Mouse (Mus musculus) adrenal gland, postnatal 25 days (tissue): ENCODE data around the gene Heatr5b. TPM values are rescaled to one million over a fixed set of nuclear protein-coding genes. Genes with fewer than 3 reads are reported as not detected.

ENCODE experiments used
- DNase-seq: peaks from one replicate; pipeline ENCODE4 v3.0.0; 2021; ENCODE audit warnings: mixed read lengths
- total RNA-seq: library from RNA; stranded (reverse); gene quantifications from 2 replicates; pipeline ENCODE4 v1.2.3, GENCODE M21; 2021

Heatr5b gene
- total RNA-seq, 1 experiment from 2014 or later: 38.5 TPM

DNA sequence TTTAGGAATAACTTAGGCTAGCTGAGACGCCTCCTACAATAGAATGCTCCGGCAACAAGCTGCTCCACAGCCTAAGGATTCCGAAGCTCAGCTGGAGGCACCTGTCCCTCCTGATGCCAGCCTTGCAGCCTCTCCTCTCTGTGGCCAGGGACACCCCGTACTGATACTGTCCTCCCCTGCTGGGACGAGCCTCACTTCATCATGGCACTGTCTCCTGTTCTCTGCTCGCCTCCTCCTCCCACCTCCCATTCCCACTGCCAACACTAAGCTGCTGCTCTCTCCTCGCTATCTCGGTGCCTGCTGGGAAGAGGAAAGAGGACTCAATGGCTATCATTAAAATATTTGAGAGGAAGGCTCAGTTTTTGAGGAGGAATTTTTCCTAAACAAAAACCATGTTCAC is 67.6 kb downstream of the Heatr5b start:
- DNase-seq: no peak

DNA sequence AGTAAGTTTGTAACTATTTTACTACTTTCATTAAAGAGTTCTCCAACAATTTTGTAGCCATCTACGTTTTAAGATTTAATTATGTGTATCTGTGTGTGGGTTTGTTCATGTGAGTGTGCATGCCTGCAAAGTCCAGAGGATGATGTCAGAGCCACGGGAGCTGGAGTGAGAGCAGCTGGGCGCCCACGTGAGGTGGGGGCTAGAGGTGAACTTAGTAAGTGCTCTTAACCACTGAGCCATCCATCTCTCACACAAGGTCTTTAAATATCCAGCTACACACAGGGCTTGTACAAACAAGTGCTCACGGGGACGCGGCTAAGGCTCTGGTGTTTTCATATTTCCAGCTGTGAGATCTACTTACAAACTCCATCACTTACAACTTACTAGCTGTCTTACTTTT is 69.1 kb downstream of the Heatr5b start:
- DNase-seq: no peak

DNA sequence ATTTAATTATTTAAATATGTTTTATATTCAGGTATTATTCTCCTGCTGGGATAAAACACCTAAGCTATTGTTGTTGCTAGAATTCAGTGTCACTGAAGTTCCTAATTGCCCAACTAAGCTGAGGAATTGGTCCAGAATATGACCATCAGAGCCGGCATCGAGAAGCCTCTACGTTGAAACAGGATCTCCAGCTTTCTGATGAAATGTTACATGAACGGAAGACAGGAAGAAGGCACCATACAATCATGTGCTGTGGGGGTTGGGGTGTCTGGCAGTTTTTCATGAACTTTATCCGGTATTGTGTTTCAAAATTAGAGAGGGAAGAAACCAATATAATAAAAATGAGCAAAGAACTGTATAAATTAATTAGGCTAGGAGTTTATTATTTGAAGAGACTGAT is 71.9 kb downstream of the Heatr5b start:
- DNase-seq: no peak

DNA sequence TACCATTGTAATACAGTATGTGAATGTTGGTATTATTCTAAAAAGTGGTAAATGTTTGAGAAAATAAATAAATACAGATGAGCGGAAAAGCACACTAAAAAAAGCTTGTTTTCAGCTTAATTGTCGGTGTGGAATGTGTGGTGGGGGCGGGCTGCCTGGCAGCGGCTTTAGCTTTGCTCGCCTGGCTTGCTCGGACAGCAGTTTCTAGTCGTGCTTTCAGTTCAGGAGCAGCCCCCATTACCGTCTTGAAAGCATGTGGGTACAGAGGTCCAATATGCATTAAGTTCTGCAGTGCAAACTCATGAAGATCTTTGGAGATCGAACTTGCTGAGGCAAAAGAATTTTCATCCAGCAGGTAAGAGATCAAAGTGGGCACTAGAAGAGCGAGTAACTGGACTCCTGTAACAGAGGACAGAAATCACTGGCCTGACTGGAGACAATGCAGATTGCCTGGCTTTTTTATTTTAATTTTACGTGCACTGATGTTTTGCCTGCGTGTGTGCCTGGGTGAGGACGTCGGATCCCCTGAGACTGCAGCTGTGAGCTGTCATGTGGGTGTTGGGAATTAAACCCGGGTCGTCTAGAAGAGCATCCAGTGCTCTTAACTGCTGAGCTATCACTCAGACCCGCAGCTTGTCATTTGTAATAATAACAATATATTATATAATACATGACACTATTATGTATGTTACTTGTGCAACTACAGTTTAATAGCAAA is 82.1 kb downstream of the Heatr5b start:
- no peak for DNase-seq

DNA sequence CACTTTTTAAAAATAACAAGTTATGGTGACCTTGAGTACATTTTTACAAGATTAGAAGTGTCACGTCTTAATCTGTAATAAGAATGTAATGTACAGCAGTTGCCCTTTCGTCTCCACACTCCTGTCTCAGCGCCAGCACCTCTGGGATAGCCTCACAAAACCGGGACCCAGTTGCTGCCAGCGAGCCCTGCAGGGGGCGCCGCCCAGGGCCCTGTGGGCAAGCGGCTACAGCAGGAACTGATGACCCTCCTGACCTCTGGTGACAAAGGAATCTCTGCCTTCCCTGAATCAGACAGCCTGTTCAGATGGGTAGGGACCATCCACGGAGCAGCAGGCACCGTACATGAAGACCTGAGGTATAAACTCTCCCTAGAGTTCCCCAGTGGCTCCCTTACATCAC is 83.1 kb downstream of the Heatr5b start:
- DNase-seq: no peak

DNA sequence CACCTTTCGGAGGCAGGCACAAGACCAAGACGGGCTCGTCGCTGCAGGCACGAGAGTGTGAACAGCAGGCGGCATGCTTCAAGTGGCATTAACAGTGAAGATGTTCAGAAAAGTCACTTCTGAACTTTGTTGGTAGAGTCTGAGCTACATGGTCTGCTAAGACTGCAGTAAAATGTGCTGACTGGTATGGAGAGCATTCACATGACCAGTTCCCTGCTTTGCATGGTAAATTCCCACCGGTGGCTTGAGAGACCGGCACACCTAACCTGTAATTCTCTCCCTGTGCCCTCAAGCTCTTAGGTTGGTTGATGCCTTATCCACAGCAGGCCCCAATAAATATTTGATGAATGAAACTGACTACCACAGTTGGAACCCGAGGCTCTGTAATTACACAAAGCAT is 86.7 kb downstream of the Heatr5b start:
- no peak for DNase-seq

DNA sequence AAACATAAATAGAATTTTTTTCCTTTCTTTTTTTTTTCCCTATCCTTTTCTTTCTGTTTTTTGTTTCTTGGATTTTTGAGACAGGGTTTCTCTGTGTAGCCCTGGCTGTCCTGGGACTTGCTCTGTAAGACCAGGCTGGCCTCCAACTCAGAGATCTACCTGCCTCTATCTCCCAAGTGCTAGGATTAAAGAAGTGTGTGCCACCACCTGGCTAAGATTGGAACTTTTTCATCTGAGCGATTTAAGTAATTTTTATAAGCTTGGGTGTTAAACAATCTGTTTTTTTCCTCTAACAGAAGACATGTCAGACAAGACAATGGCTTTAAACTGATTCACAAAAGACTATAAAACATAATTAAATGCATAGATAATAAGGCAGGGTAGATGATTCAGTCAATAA is 96.7 kb downstream of the Heatr5b start:
- no peak for DNase-seq

DNA sequence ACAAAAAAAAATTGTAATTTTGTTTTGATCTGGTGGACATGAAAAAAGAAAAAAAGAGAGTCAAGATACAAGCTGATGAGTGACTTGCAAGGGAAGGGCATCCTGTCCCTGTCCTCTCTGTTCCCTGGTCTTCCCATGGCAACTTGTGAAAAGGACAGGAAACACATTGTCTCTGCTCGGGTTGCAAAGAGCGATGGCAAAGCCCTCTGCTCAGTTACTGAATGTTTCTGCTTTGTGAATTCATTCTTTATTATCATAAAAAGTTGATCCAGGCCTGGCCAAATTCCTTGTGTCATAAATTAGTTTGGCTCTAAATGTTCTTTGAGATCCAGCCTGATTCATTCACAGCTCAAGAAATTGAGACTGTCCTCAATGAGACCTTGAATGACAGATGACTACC is 97.4 kb downstream of the Heatr5b start:
- no peak for DNase-seq

DNA sequence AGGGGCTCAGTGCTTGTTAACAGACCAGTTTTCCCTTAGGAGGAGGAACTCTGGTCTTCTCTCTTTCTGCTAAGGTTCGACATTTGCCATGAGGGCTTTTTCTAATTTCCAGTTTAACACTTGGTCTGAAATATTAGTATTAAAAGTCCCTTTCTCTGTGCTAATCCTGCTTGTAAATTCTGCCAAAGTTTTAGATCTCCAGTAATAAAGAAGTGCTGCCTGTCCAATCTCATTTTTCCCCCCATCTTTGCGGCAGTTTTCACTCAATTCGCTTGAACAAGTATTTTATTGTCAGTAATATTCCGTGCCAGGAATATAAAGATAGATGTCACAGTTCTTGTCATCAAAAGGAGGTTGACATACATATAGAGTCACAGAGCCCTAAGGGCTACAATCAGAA is 98.1 kb downstream of the Heatr5b start, which contains the start of gene Strn:
Gene Strn (minus strand): TSS at position 101 of the 400 bp plus-strand sequence.
- no peak for DNase-seq

DNA sequence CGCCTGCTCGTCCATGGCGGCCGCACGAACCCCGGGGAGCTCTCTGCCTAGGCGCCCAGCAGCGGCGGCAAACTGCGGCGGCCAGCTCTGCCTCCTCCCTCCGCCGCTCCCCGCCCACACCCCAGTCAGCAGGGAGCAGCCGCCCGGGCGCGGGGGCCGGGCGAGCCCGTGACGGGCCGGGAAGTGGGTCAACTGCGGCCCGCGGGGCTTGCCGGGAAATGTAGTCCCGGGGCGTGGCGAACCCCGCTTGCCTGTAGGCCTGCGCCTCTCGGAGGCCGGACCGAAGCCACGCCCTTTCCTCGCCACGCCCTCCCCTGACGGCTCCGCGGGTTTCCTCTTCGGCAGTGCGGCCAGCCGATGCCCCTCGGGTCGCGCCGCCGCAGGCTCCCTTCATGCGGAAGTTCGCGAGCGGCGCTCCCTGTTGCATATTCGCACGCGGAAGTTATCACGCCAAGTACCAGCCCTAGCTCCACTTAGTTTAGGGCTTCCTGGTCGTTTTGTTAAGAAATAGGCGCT is 98.6 kb downstream of the Heatr5b start:
- peak; percentile 99 for DNase-seq

DNA sequence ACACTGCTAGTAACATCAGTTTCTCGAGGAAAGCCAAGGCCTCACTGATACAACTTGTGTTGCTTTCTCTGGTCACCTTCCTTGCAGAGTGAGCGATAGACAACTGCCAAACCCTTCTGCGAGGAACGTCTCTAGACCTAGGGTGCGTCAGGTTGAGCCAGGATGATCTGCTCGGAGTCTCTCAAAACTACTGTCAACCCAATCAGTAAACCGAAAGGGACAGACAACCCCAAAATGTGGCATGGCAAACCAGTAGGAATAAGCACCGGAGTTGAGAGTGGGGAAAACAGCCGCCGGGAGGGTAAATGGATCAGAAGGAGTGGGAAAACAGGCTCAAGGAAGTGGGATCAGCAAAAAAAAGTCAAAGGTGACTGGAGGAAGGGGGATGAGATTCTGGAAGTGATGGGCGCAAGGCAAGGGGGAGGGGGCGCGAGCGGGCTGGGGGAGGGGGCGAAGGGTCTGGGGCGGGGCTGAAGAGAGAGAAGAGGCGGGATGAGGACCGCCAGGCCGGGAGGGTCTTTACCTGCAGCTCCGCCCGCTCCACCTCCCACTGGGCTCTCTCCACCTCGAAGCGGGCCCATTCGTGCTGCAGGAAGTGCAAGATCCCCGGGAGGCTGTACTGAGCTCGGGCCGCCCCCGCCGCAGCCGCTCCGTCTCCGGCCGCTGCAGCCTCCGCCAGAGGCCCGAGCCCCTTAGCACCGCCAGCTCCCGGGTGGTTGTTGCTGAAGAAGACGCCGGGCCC is 99.3 kb downstream of the Heatr5b start:
- peak; percentile 6 for DNase-seq

DNA sequence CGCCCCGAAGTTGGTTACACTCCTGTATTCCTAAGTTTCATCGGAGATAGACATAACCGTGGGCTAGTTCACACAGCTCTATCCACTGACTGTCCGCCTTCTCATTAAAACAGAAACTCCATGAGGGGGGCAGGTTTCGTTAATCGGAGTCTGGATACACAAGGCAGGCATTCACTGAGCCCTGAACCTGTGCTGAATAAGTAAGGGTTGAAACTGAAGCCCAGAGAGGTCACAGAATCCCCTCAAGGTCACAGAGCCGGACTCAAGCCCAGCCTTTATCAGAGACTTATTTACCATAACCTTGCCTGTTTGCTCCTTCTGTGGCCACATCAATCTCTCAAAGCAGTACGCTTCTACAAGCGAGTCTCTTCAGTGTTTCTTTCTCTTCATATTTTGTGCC is 100.4 kb downstream of the Heatr5b start:
- DNase-seq: no peak

DNA sequence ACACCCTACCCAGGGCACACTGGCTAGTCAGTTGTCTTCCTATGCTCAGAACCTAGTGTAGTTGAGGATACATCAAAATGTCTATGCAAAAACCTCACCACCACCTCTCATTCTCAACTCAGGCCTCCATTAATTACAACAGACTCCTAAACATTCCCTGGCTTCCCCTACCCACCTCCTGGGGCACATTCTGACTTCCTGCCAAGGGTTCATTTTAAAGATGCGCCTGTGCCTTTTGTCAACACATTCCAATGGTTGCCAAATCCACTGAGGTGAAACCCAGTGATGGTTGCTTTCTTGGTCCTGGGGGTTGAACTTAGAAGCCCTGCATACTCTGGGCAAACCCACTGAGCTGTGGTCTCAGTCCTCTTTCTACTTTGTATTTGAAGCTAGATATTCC is 103.1 kb downstream of the Heatr5b start:
- DNase-seq: no peak

DNA sequence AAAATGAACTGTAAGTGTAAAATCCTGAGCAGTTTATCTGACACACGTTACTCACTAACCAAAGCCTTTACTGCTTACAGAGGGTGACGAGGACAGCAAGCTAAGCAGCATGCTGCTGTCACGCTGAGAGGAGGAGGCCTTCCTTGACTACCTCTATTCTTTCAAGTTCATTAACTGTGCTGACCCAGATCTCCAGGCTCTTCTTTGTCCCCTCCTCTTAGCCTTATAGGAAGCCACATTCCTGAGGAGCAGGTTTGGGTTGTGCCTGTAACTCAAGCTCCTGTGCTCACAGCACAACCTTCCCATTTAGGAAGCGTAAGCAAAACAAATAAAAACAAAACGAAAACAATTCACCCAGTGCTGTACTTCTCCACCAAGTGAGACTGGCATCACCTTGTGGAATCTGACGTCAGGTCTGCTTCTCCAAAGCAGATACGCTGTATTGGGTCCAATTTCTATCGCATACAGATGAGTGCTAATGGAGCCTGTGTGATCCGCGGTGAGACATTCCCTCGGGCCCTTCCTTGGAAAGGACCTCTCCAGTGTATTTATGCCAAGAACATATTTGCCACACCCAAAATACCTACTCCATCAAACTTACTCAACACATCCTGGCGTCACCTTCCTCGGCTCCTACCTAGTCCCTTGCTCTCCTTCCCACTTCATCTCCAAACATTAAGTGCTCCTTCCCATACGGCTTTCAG is 108.3 kb downstream of the Heatr5b start:
- DNase-seq: no peak

DNA sequence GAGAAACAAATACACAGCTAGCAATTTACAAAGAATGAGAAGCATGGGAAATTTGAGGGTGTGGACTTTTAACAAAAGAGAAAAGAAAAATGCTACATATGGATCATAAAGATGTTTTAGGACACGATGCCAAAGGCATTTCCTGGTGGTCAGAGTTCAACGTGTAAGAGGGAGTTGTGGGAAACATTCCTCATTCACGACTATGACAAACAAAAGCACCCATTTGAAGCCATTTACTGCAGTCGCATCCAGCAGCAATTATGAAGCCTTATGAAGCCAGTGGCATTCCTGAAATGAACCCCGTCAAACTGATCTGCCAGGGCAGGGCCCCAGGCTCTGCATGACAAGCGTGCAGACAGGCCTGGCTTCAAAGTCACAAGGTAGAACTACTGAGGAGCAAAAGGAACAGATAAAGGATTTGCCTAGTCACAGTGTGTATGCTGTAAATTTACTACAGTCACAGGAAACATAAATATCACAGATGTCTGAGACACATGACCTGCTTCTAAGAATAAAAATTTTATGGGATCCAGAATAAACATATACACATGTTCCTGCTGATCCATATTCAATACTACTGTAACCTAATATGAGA is 110.6 kb downstream of the Heatr5b start:
- DNase-seq: no peak

DNA sequence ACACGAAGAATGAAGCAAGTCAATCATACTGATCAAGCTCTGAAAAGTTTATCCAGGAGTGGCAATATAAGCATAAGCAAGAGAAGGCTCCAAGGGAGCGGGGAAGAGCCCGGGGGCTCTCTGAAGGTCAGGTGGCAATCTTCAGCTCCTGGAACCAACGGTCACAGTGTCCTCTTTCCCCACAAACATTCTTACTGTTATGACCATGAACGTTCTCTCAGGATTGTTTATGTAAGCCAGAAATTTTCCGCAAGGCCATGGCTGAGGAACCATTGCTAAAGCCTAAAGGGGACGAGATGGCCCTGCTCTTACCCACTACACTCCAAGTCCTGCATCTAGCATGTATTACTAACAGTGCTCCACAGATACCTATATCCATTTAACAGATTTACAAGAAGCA is 113.5 kb downstream of the Heatr5b start:
- no peak for DNase-seq

DNA sequence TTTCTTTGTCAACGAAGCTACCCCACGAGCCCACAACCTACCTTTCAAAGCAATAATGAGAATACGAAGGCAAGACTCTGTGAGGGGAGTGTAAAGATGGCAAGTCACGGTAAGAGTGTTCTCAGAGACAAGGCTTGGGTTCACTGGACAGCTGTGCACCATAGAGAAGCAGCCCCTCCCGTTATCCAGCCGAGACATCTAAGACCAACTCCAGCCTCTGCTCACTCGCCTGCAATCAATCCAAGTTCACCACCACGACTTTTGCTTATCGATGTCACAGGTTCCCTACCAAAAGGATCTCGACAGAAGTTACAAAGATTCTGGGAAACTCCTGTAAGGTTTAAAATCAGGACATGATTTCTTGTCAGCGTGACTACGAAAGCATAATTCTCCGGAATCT is 116.1 kb downstream of the Heatr5b start:
- DNase-seq: no peak

DNA sequence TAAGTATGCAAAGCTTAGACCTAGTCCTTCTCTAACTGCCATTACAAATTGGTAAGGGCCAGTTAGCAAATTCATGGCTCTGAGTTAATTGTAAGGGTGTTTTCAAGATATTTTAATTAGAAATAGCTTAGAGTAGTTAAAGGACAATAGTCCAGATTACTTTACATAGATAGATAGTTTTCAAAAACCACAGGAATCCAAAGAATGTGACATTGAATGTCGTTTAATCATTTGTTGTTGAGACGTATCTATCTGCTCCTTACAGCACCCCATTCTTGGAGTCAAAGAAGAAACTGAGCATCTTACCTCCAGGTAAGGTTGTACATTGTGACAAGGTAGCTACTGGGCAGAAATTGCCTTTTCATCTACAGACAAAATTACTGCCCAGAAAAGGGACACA is 124.9 kb downstream of the Heatr5b start:
- no peak for DNase-seq

DNA sequence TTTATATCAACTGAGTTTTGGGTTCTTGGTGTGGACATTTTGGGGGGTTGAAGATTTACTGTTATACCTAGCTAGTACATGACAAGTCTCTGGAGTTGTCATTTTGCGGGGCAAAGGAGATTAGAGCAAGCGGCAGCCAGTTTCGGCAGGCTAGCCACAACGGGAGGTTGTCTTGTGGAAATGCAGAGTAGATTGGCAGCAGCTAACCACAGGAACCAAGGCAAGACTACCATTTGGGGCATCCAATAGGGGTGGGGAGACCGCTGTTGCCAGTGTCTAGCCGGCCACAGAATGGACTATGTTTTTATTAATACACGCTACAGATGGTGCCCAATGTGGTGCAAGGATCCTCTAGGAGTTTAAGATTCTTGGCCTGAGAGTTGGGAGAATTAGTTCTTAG is 126.7 kb downstream of the Heatr5b start:
- no peak for DNase-seq

DNA sequence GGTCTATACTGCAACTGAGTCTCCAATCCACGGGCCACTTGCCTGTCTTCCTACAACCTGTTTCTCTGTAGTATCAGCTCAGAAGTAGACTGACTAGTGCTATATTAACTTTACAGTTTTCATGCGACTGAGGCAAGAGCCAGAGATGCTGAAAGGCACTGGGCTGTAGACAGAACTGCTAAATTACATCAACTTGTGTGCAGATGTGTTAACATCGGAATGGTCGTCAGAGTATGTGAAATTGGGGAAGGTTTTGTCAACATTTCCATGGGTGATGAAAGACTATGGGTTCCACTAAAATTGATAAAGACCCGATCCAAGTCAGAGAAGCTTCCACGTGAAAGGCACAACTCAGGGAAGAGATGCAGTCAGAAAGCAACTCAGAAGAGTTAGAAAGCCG is 132.2 kb downstream of the Heatr5b start:
- DNase-seq: no peak
